Mouse (Mus musculus) T-cell, adult 66 days (primary cell): ENCODE data around the gene Zfp961. TPM values are rescaled to one million over a fixed set of nuclear protein-coding genes. Genes with fewer than 3 reads are reported as not detected.

Source experiments
- total RNA-seq, 2 experiments: library from RNA; stranded (reverse); gene quantifications; 3 replicates in 1 of 2; 4 replicates in 1 of 2; pipeline ENCODE4 v1.2.4; 2023

Zfp961 gene
- total RNA-seq: 10 to 100 TPM; 13.3 to 18.5 TPM

DNA sequence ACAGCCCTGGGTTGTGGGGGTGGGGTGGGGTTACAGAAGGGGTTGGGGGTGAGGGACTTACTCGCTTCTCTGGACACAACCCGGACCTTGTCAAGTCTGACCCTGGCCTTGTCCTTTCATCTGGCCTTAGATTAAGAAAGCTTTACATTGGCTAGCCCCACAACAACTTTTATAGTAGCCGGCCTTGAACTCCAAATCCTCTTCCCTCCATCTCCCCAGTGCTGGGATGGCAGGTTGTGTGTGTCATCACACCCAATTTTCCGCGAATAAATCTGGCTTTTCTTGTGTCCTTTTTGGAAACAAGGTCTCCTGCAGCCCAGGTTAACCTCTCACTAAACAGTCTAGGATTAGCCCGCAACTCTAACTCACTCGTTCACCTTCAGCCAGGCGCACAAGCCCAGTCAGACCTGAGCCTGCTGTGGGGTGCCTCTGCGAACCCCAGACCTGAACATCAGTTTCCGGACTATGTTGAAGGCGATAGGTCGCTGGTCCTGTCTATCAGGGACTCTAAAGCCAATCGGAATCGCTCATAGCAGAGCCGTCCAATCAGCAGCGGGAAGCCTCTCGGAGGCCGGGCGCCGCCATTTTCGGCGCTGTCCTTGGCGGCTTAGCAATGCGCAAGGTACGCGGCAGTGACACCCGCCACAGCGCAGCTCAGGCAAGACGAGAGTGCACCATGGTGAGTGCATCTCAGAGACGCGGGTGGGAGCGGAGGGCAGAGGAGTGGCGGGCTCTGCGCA lies at the start of gene Zfp961:
TSS of gene Zfp961 (plus strand) at position 557 of the 740 bp plus-strand sequence.

DNA sequence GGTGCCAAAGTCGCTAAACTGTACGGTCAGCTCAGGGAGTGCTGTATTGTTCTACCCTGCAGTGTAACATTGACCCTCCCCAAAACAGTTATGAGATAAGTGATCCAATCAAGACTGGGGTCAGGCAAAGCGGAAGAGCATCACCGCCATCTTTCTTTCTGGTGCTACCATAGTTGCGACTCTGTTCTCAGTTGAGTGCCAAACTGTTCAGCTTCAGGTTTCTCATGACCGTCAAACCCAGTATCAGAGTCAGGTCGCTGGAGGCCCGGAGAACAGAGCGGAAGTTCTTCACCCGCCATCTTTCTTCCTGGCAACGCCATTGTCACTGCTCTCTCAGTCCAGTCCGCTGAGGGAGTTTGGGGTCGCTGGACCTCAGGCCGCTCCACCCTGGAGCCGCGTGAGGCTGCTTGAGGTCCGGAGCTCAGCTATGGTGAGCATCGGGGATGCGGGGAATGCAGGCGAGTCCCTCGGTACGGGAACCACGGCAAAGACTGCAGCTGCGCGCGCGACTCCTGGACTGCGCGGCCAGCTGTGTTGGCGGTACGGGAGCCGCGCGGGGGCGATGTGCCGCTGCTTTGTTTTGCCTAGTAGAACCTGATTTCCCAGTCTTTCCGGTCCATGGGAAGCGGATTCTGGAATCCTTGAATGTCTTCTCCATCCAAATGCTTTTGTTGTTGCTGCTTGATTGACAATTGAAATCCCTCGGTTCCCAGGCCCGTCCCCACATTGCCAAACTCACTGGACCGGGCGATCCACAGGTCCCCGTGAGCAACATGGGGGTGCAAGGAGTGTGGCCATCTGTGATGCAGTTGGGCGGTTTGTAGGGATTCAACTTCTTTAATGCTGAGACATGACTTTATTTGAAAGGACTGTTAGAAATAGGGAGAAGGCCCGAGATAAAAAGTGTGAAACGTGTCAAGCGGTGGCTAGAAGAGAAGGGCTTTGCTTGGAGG lies 42.3 kb upstream of the Zfp961 start, which contains the start of the genes Zfp882 and Zfp617:
TSS of gene Zfp882 (plus strand) at position 300 of the 953 bp plus-strand sequence.
TSS of gene Zfp617 (plus strand) at position 327 of the 953 bp plus-strand sequence.

DNA sequence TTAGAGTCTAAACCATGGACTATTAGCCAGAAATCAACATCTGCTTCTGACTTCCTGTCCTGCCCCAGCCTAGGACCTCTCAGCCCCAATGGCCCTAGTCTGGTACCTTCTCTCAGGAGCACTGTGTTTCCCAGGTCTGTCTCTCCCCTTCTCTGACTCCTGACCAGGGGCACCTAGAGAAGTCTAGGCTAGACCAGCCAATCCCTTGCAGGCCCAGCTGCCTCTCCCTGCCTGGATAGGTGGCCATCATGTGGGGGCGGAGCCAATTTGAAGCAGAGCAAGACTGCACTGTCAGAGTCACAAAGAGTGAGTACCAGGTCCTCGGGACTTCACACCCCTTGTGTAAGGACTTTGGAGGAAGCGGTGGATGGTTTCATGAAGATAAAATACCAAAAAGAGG lies 58.6 kb downstream of the Zfp961 start, which contains the start of gene Cyp4f18:
TSS of gene Cyp4f18 (minus strand) at position 154 of the 400 bp plus-strand sequence.

DNA sequence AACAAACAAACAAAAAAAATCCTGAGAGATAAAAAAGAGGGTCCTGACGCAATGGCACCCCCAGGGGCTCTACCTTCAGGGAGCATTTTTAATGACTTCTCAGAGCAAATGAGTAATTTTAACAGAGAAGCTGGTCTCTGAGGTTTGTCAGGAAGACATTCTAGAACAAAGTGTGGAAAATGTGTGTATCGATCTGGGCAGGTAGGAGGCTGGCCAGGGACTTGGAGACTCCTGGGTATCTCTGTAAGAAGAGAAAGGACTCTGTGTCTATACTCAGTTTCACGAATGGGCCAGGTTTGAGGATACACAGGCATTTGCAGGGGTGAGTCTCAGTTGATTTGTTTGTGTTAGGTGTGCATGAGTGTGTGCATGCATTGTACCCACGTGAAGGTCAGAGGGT lies 90.1 kb downstream of the Zfp961 start, which contains the start of gene Olfr372:
TSS of gene Olfr372 (plus strand) at position 301 of the 400 bp plus-strand sequence.

Other genes with a start within 250 kb of the Zfp961 start
- gene B3gnt3, start 249.2 kb upstream of the Zfp961 start, total RNA-seq: under 1 TPM; 0.64 to 0.89 TPM
- gene Fcho1, start 225.3 kb upstream of the Zfp961 start, total RNA-seq: 100 to 1,000 TPM; 134 to 136 TPM
- gene Zfp709, start 69.0 kb upstream of the Zfp961 start, total RNA-seq: 10 to 100 TPM; 11.8 to 15.9 TPM
- gene Zfp882, start 42.4 kb upstream of the Zfp961 start, total RNA-seq: 10 to 100 TPM; 10.7 to 12.8 TPM
- 10 to 100 TPM in 1 of 2 experiments, 1 to 10 TPM in 1; 9.0 to 11.0 TPM for gene Zfp617, start 42.4 kb upstream of the Zfp961 start, total RNA-seq
- 1 to 10 TPM; 1.3 to 1.9 TPM for gene Cyp4f18, start 58.6 kb downstream of the Zfp961 start, total RNA-seq
- not detected for gene Olfr372, start 90.2 kb downstream of the Zfp961 start, total RNA-seq
- gene Olfr373, start 132.1 kb downstream of the Zfp961 start, total RNA-seq: under 1 TPM; 0.26 to 0.53 TPM
- under 1 TPM; 0.15 to 0.59 TPM for gene Olfr374, start 156.0 kb downstream of the Zfp961 start, total RNA-seq
- 100 to 1,000 TPM; 140 to 169 TPM for gene Tpm4, start 183.9 kb downstream of the Zfp961 start, total RNA-seq
- gene Rab8a, start 210.2 kb downstream of the Zfp961 start, total RNA-seq: 100 to 1,000 TPM; 141 to 173 TPM
- 10 to 100 TPM; 18.3 to 20.0 TPM for gene Hsh2d, start 238.6 kb downstream of the Zfp961 start, total RNA-seq